Mouse (Mus musculus) liver, embryonic 16.5 days (tissue): Measurements from ENCODE around the gene Armc5. TPM values are rescaled to one million over a fixed set of nuclear protein-coding genes. Genes with fewer than 3 reads are reported as not detected.

Source experiments
- ATAC-seq: fragments of 200-750 bp; cut with Nextera tagmentation; 2 replicates; pipeline ENCODE4 v1.8.0; 2017; ENCODE audit warnings: low read depth, mild to moderate bottlenecking, moderate number of reproducible peaks, moderate library complexity
- H3K27ac ChIP-seq: fragments of 300-500 bp; sonication (generic); 2 replicates; pipeline ENCODE4 v1.5.1; 2014; ENCODE audit warnings: mild to moderate bottlenecking, low read length
- H3K27me3 ChIP-seq: fragments of 300-500 bp; sonication (generic); 2 replicates; pipeline ENCODE4 v1.6.1; 2014; ENCODE audit warnings: low read depth, low read length, mixed read lengths; ENCODE audit not compliant: control insufficient read depth, insufficient read depth
- H3K36me3 ChIP-seq: fragments of 300-500 bp; sonication (generic); 2 replicates; pipeline ENCODE4 v1.6.1; 2014; ENCODE audit warnings: mild to moderate bottlenecking; ENCODE audit not compliant: control insufficient read depth, insufficient read depth
- H3K4me1 ChIP-seq: fragments of 300-500 bp; sonication (generic); 2 replicates; pipeline ENCODE4 v1.6.1; 2014; ENCODE audit warnings: low read depth, low read length, mixed read lengths; ENCODE audit not compliant: control insufficient read depth
- H3K4me2 ChIP-seq: fragments of 300-500 bp; sonication (generic); 2 replicates; pipeline ENCODE4 v1.6.1; 2014; ENCODE audit warnings: low read depth, low read length, mixed read lengths
- H3K4me3 ChIP-seq: fragments of 300-500 bp; sonication (generic); 2 replicates; pipeline ENCODE4 v1.5.1; 2014; ENCODE audit warnings: low read depth, mild to moderate bottlenecking, low read length
- H3K9ac ChIP-seq: fragments of 300-500 bp; sonication (generic); 2 replicates; pipeline ENCODE4 v1.6.1; 2014; ENCODE audit warnings: low read depth, low read length
- H3K9me3 ChIP-seq: fragments of 300-500 bp; sonication (generic); replicated peaks from 2 replicates; pipeline ENCODE4 v1.6.1; 2016; ENCODE audit warnings: low read length; ENCODE audit not compliant: control insufficient read depth
- WGBS: fragments of 180-500 bp; shearing (Covaris S2); extraction: QIAGEN DNeasy Blood & Tissue Kit; methylation state at CpG from one replicate; pipeline ENCODE4 v1.1.7; 2014; ENCODE audit not compliant: insufficient replicate concordance; 5-methylcytosine and 5-hydroxymethylcytosine counted together
- polyA plus RNA-seq: library from polyadenylated mRNA; unstranded; fragments of >200 nt; fragmentation: Nextera tagmentation; extraction: Ambion mirVana; gene quantifications from 2 replicates; pipeline ENCODE4 v1.2.1, GENCODE M21; 2015

The Armc5 gene
- polyA plus RNA-seq, 1 experiment from 2014 or later = 6.5 TPM

DNA sequence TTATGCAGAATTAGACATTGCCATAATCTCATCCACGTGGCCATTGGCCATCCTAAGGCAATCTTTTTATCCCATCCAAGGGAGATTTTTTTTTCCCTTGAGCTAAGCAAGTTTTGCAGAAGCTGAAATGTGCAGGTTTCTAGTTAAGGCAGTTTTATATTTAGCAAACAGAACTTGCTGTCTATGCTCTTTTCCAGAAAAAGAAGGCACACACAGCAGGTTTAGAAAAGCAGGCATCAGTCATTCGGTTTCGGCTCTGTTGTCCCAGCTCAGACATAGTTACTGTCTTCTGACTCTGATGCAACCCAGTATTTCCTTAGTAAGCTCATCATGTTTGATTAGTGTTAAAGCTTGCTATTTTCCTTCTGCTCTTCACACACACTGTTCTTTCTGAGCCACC, 16.2 kb upstream of the Armc5 start:
- Histone ChIP-seq H3K36me3 (no peaks in the 10 kb centered on the region), H3K4me3 (no peak overlapping the region), H3K27ac (no peak overlapping the region), H3K4me1 (no peaks in the 10 kb centered on the region), H3K9ac (no peak overlapping the region), H3K27me3 (no peaks in the 10 kb centered on the region), H3K9me3 (no peaks in the 10 kb centered on the region), H3K4me2 (no peak overlapping the region)
- WGBS = 66% methylated on average over 3 of the region's 3 CpGs
- ATAC-seq = no peak

DNA sequence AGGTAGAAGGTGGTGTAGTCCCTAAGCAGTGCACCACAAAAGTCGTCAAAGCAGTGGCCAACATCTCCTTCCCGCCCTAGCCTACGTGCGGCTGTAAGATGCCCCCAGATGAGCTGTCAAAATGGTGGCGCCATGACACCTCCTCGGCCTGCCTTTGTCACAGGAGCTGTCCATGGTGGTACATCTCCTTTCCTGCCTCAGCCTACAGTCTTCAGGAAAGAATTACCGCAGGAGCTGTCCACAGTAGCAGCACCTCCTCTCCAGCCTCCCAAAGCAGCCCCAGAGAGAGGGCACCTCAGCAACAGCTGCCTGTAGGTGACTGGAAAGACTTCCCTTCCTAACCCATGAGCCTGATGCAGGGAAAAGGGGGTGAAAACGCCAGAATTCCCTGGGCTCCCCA, 5.4 kb upstream of the Armc5 start:
- no peaks in the 10 kb centered on the region; the same call in 1 of the 2 replicates for H3K36me3 ChIP-seq
- H3K4me3 ChIP-seq = no peak overlapping the region
- WGBS = 34% methylated on average over 8 of the region's 8 CpGs
- H3K4me2 ChIP-seq = no peak overlapping the region
- no peak overlapping the region for H3K9ac ChIP-seq
- H3K27me3 ChIP-seq = no peaks in the 10 kb centered on the region; the same call in 1 of the 2 replicates
- H3K4me1 ChIP-seq = peaks cover 6% of the 10 kb centered on the region
- H3K27ac ChIP-seq = no peak overlapping the region
- no peaks in the 10 kb centered on the region for H3K9me3 ChIP-seq
- ATAC-seq = no peak

DNA sequence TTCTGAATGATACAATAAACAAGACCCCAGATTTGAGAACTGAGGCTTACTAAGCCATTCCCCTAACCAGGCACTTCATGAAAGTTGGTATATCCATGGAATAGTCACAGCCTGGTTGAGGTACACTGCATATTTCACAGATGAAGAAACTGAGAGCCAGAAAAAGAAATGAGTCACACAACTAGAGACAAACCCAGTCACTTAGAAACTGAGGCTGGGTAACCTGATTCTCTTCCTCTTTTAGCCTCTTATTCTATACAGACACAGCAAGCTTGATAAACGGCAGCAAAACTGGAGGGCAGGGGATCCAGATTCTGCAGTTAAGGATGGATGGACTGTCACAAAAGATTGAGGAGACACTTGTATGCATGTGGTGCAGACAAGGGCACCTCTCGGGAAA, 2.3 kb upstream of the Armc5 start:
- Histone ChIP-seq H3K4me3 (no peak overlapping the region), H3K9ac (no peak overlapping the region), H3K36me3 (no peaks in the 10 kb centered on the region; the same call in 1 of the 2 replicates), H3K9me3 (no peaks in the 10 kb centered on the region), H3K27me3 (no peaks in the 10 kb centered on the region; the same call in 1 of the 2 replicates), H3K4me2 (no peak overlapping the region), H3K27ac (no peak overlapping the region), H3K4me1 (peaks cover 20% of the 10 kb centered on the region)
- no peak for ATAC-seq
- 54% methylated on average over 2 of the region's 2 CpGs for WGBS

DNA sequence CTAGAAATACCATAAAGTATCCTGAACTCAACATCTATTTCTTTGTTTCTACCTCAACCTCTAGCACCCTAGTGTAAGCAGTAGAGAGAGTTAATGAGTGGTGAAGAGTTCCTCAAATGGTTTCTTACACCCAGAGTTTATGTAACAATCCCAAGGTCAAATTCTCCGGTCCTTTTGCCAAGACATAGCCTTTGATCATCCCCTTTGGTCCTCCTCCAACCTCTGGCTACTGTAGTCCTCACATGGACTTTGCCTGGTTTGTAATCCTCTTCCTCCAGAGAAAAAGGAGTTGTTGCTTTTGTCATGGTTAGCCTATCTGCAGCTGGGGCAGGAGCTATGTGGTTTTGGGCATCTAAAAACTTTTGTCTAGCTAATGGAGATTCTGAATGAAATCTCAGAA, 1.7 kb upstream of the Armc5 start:
- Histone ChIP-seq H3K4me3 (no peak overlapping the region), H3K27me3 (no peaks in the 10 kb centered on the region; the same call in 1 of the 2 replicates), H3K4me1 (peaks cover 20% of the 10 kb centered on the region), H3K9me3 (no peaks in the 10 kb centered on the region), H3K4me2 (no peak overlapping the region), H3K9ac (no peak overlapping the region), H3K36me3 (peaks cover 5% of the 10 kb centered on the region), H3K27ac (no peak overlapping the region)
- no peak for ATAC-seq
- WGBS = 78% methylated on average over 1 of the region's 1 CpGs

DNA sequence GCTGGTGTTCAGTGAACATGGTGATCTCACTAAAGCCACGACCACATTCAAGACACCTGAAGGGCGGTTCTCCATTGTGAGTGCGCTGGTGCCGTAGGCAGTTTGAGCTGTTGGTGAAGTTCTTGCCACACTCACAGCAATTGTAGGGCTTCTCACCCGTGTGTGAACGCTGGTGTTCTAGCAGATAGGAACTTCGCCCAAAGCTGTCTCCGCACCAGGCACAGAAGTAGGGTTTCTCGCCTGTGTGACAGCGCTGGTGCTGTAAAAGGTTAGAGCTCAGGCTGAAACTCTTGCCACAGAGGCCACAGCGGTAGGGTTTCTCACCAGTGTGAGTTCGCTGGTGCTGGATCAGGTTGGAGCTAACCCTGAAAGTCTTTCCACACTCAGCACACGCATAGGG, 716 bp upstream of the Armc5 start:
- Histone ChIP-seq H3K4me3 (peak overlapping the region; percentile 89), H3K27me3 (no peaks in the 10 kb centered on the region; the same call in 1 of the 2 replicates), H3K27ac (no peak overlapping the region), H3K4me2 (peak overlapping the region; percentile 89), H3K4me1 (peaks cover 22% of the 10 kb centered on the region), H3K9ac (no peak overlapping the region), H3K36me3 (peaks cover 9% of the 10 kb centered on the region), H3K9me3 (no peaks in the 10 kb centered on the region)
- ATAC-seq = no peak
- WGBS = 83% methylated on average over 13 of the region's 13 CpGs

DNA sequence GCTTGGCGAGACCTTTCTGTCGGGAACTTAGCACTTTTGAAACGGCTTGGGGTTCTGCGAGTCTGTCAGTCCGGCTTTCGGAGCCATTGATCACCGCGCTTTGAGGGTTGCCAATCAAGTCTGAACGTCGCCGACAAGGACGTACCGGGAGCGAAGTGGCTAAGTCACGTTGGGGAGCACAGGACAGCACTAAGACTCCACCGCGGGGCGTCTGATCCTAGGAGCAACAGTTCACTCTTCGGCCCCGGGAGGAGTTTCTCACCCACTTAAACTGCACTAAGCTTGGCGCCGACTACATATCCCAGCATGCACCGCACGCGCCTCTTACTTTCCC, 418 bp downstream of the Armc5 start:
- Histone ChIP-seq H3K9ac (peak overlapping the region; percentile 85), H3K27ac (peak overlapping the region; percentile 99), H3K4me2 (peak overlapping the region; percentile 89), H3K4me1 (peaks cover 22% of the 10 kb centered on the region), H3K4me3 (peak overlapping the region; percentile 89), H3K9me3 (no peaks in the 10 kb centered on the region), H3K36me3 (peaks cover 14% of the 10 kb centered on the region), H3K27me3 (no peaks in the 10 kb centered on the region; the same call in 1 of the 2 replicates)
- no peak for ATAC-seq
- WGBS = 0% methylated on average over 25 of the region's 25 CpGs

DNA sequence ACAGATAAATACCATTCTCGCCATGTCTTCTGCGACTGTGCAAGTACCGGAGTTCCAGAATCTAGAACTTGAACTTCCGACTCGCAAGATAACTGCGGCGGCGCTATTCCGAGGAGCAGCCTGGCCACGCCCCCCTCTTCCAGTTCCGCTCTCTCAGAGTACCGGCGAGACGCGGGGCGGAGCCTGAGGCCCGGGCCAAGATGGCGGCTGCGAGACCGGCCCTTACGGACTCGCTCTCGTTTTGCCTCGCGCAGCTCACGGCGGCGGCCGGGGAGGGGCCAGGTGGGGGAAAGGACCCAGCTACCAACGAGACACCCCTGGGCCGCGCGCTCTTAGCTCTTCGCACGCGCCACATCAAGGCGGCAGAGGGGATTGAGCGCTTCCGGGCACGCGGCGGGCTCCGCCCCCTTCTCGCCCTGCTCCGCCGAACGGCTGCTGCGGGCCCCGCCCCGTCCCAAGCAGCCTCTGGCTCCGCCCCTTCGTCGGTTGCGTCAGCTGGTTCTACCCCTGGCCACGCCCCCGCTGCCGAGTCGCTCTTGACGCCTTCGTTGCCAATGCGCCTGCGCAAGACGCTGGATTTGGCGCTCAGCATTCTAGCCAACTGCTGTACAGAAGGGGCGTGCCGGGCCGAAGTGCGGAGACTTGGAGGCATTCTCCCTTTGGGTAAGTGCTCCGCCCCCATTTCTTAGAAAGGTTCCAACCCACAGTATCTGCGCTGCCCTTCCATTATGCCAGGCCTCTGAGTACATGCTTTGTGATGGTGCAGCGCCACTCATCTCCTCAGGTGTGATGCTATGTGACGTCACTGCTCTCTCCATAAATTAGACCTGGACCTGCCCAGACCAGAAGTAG, 1.0 kb downstream of the Armc5 start, which contains the start of gene 9130023H24Rik:
9130023H24Rik (minus strand) TSS at position 105 of the 852 bp plus-strand sequence.
- H3K27ac ChIP-seq = peak within 1 kb of the TSS; percentile 99
- under 1% methylated on average over 72 of the region's 72 CpGs for WGBS
- ATAC-seq = peak; percentile 87
- peak within 1 kb of the TSS; percentile 85 for H3K9ac ChIP-seq
- H3K9me3 ChIP-seq = no peaks in the 10 kb centered on the region
- H3K27me3 ChIP-seq = no peaks in the 10 kb centered on the region
- peaks cover 14% of the 10 kb centered on the region for H3K36me3 ChIP-seq
- peaks cover 22% of the 10 kb centered on the region for H3K4me1 ChIP-seq
- peak within 1 kb of the TSS; percentile 89 for H3K4me3 ChIP-seq
- H3K4me2 ChIP-seq = peak within 1 kb of the TSS; percentile 89

DNA sequence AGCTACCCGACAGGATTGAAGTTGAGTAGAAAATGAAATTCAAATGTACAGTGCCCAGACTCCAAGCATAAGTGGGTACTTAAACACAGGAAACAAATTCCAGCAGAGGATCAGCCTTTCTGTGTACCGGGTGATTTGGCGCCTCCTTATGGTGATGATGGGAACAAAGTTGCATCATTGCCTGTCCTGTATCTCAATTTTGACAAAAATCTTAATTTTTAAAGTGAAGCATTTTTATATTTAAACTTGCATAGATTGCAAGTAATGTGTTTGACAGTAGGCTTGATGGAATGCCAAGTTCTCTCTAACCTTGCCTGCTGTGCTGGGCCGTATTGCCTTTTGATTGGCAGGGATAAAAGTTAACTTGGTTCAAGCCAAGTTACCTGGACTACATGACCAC, 1.8 kb downstream of the Armc5 start:
- ATAC-seq = no peak
- H3K27me3 ChIP-seq = no peaks in the 10 kb centered on the region
- peaks cover 22% of the 10 kb centered on the region for H3K4me1 ChIP-seq
- H3K4me3 ChIP-seq = peak overlapping the region; percentile 89
- peaks cover 15% of the 10 kb centered on the region for H3K36me3 ChIP-seq
- H3K4me2 ChIP-seq = peak overlapping the region; percentile 89
- peak overlapping the region; percentile 92 for H3K27ac ChIP-seq
- H3K9me3 ChIP-seq = no peaks in the 10 kb centered on the region
- H3K9ac ChIP-seq = peak overlapping the region; percentile 64
- WGBS = 27% methylated on average over 4 of the region's 4 CpGs

DNA sequence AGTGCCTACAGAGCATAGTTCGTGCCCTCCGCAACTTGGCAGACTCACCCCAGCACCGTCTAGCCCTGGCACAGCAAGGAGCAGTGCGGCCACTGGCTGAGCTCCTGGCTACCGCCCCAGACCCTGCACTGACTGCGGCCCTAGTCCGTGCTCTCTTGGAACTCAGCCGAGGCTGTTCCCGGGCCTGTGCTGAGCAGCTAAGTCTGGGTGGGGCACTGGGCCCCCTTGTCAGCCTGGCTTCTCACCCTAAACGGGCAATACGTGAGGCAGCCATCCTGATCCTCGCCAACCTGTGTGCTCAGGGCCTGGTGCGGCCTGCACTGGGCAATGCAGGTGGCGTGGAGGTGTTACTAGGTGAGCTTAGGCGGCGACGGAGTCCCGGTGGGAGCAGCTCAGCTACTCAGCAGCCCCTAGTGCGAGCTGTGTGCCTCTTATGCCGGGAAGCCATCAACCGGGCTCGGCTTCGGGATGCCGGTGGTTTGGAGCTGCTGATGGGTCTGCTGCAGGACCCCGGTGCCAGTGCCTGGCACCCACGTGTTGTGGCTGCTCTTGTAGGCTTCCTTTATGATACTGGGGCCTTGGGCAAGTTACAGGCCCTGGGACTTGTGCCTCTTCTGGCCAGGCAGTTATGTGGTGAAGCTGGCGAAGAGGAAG, 3.1 kb downstream of the Armc5 start:
- no peak for ATAC-seq
- Histone ChIP-seq H3K36me3 (peaks cover 21% of the 10 kb centered on the region), H3K9me3 (no peaks in the 10 kb centered on the region), H3K27ac (no peak overlapping the region), H3K27me3 (no peaks in the 10 kb centered on the region), H3K4me1 (peaks cover 22% of the 10 kb centered on the region), H3K4me2 (no peak overlapping the region), H3K9ac (peak overlapping the region; percentile 17; the same call in 1 of the 2 replicates), H3K4me3 (no peak overlapping the region)
- 92% methylated on average over 27 of the region's 27 CpGs for WGBS
